Mouse (Mus musculus) spleen, adult 2 months (tissue): ENCODE results near the gene Ric1.

Experiments used
- CTCF ChIP-seq: fragments of 200-500 bp; IDR thresholded peaks from 2 replicates; pipeline ENCODE4 v1.5.1; 2011; ENCODE audit warnings: mild to moderate bottlenecking, inconsistent platforms; ENCODE audit not compliant: insufficient read depth, insufficient read length, insufficient replicate concordance; ENCODE audit errors: extremely low read depth
- POLR2A ChIP-seq: fragments of 200-500 bp; IDR thresholded peaks from 2 replicates; pipeline ENCODE4 v1.6.1; 2011; ENCODE audit warnings: low read depth, low read length, inconsistent platforms

DNA sequence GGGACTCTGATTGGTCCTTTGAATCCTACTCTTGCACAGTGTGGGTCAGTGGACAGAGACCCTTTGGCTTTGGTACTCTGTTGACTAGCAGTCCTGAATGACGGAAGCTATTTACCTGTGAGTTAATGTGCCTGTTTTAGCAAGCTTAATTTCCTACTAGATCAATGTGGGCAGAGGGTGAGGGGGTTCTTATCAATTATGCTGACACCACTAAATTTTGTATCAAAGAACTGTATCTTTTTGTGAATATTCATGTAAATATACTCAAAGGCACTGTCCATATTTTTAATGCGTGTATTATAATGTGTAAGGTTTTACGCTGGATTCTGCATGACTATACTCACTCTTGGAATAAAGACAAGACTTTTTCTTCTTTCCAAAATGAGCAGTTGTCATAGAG, 82.6 kb downstream of the Ric1 start:
- TF ChIP-seq POLR2A: no peak
- no peak for TF ChIP-seq CTCF
